Mouse (Mus musculus) heart, adult 11 months (tissue): ENCODE measurements around the gene Trp53tg5.

Experiments used
- DNase-seq: peaks from one replicate; pipeline ENCODE4 v3.0.0; 2022

The Trp53tg5 gene

GRCm38 (mm10) chr2:164494126-164494525 lies 20.6 kb upstream of the Trp53tg5 start:
- no peak for DNase-seq

- DNase-seq = peak; percentile 87
Observed at GRCm38 (mm10) chr2:164487812-164488211, 14.3 kb upstream of the Trp53tg5 start.

- peak; percentile 97 for DNase-seq
Observed at GRCm38 (mm10) chr2:164487115-164487527, 13.6 kb upstream of the Trp53tg5 start.

GRCm38 (mm10) chr2:164486258-164487114 lies 13.0 kb upstream of the Trp53tg5 start:
- peak; percentile 99 for DNase-seq

- peak; percentile 97 for DNase-seq
Observed at GRCm38 (mm10) chr2:164485681-164486257, 12.2 kb upstream of the Trp53tg5 start, which contains the start of gene Dbndd2. Gene Dbndd2 (plus strand): TSS chr2:164486106.

- DNase-seq = peak; percentile 90
Observed at GRCm38 (mm10) chr2:164470254-164470653, 3.3 kb downstream of the Trp53tg5 start.

GRCm38 (mm10) chr2:164466787-164467186 lies 6.7 kb downstream of the Trp53tg5 start:
- DNase-seq = no peak

GRCm38 (mm10) chr2:164465161-164465560 lies 8.4 kb downstream of the Trp53tg5 start:
- DNase-seq = peak; percentile 82

- DNase-seq = peak; percentile 100
Observed at GRCm38 (mm10) chr2:164460745-164461551, 12.6 kb downstream of the Trp53tg5 start, which contains the start of gene Gm20458. Gene Gm20458 (plus strand): TSS chr2:164460967.

GRCm38 (mm10) chr2:164458535-164458934 lies 15.0 kb downstream of the Trp53tg5 start:
- peak; percentile 94 for DNase-seq

- DNase-seq = no peak
Observed at GRCm38 (mm10) chr2:164457942-164458341, 15.6 kb downstream of the Trp53tg5 start.

- DNase-seq = no peak
Observed at GRCm38 (mm10) chr2:164456864-164457300, 16.6 kb downstream of the Trp53tg5 start, which contains the start of gene Sys1. Gene Sys1 (plus strand): TSS chr2:164456964.

- no peak for DNase-seq
Observed at GRCm38 (mm10) chr2:164456413-164456812, 17.1 kb downstream of the Trp53tg5 start.

GRCm38 (mm10) chr2:164455421-164456190 lies 17.9 kb downstream of the Trp53tg5 start:
- peak; percentile 98 for DNase-seq

- DNase-seq = peak; percentile 99
Observed at GRCm38 (mm10) chr2:164454846-164455245, 18.7 kb downstream of the Trp53tg5 start.

GRCm38 (mm10) chr2:164453887-164454500 lies 19.5 kb downstream of the Trp53tg5 start:
- no peak for DNase-seq

- peak; percentile 96 for DNase-seq
Observed at GRCm38 (mm10) chr2:164453047-164453757, 20.3 kb downstream of the Trp53tg5 start.

GRCm38 (mm10) chr2:164452000-164452676 lies 21.4 kb downstream of the Trp53tg5 start:
- DNase-seq = peak; percentile 96

- no peak for DNase-seq
Observed at GRCm38 (mm10) chr2:164449341-164450042, 24.0 kb downstream of the Trp53tg5 start.

- DNase-seq = no peak
Observed at GRCm38 (mm10) chr2:164448921-164449320, 24.6 kb downstream of the Trp53tg5 start.
